Comparison of ENCODE assay signal across 8 mouse cellular contexts in the genomic region with DNA sequence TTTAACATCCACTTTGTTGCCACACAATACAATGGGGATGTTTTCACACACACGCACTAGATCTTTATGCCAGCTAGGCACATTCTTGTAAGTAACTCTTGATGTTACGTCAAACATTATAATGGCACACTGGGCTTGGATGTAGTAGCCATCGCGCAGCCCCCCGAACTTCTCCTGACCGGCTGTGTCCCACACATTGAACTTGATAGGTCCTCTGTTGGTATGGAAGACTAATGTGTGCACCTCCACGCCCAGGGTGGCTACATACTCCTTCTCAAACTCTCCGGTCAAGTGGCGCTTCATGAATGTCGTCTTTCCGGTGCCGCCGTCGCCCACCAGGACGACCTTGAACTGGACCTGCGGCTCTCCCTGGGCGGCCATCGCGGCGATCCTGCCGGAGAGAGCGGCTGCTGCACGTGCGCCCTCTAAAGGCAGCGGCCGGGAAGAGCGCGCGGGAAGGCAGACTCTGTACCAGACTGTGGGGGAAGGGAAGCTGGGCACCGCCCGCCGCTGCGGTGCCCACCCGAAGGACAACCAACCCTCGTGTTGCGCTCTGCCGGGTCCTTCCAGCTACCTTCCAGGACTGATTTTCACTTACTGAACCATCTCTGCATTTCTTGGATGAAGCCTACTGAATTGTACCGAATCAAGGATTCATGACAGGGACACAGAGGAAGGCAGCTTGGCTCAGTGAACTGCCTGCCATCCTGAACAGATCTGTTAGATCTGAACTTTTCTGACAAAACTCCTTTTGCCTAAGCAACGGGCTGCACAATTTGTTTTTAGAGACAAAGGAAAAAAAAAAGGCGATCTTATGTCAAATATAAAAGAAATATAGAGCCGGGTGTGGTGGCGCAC. TPM values are rescaled to one million over a fixed set of nuclear protein-coding genes. Genes with fewer than 3 reads are reported as not detected.
DNase-seq lines count a peak whose midpoint lies in the region; ATAC-seq lines count a peak whose summit lies in the region.

Gene Rasl2-9, minus strand, starts transcription at position 402 of the 858 bp plus-strand sequence.

- H3K4me2 ChIP-seq in forebrain, embryonic 11.5 days (ENCODE audit: low read depth, low read length, severe bottlenecking) = peak within 1 kb of the TSS; percentile 48
- H3K4me2 ChIP-seq in heart, embryonic 15.5 days = peak within 1 kb of the TSS; percentile 68
- H3K4me2 ChIP-seq in liver, embryonic 12.5 days = peak within 1 kb of the TSS; percentile 69

- ATAC-seq in forebrain, embryonic 11.5 days (replicated peaks; ENCODE audit: low FRiP score) = peak; percentile 84
- peak; percentile 86 for ATAC-seq in heart, embryonic 15.5 days (replicated peaks; ENCODE audit: insufficient number of reproducible peaks, insufficient read depth, low FRiP score, low read depth)
- peak; percentile 84 for ATAC-seq in liver, embryonic 12.5 days

- H3K9me3 ChIP-seq in forebrain, embryonic 11.5 days (ENCODE audit: control insufficient read depth, low read length) = no peaks in the 10 kb centered on the region
- no peaks in the 10 kb centered on the region for H3K9me3 ChIP-seq in heart, embryonic 15.5 days (replicated peaks)
- H3K9me3 ChIP-seq in liver, embryonic 12.5 days (replicated peaks) = no peaks in the 10 kb centered on the region

- DNase-seq in B cell, adult 2 months = peak; percentile 83 to 87
- DNase-seq in c-Kit-positive CD71-positive TER-119-negative erythroid progenitor cells, embryonic 14.5 days (ENCODE audit: low read depth) = peak; percentile 30
- peak; percentile 85 for DNase-seq in forebrain, embryonic 11.5 days (ENCODE audit: low spot score)
- DNase-seq in kidney, postnatal 25 days = peak; percentile 81 to 84
- peak; percentile 27 for DNase-seq in naive thymus-derived CD4-positive, alpha-beta T cell, adult 2 months (ENCODE audit: low read depth)
- DNase-seq in spleen, postnatal 4 days (ENCODE audit: low spot score in 2 of 2) = peak; percentile 73 to 92

- H3K27me3 ChIP-seq in forebrain, embryonic 11.5 days (ENCODE audit: control insufficient read depth, insufficient read depth, low read length) = no peaks in the 10 kb centered on the region
- peaks cover 3% of the 10 kb centered on the region; the same call in 1 of the 2 replicates for H3K27me3 ChIP-seq in heart, embryonic 15.5 days
- no peaks in the 10 kb centered on the region; the same call in 1 of the 2 replicates for H3K27me3 ChIP-seq in liver, embryonic 12.5 days (replicated peaks)

- peak within 1 kb of the TSS; percentile 53 for H3K9ac ChIP-seq in forebrain, embryonic 11.5 days (ENCODE audit: low read length)
- no peak within 1 kb of the TSS; the same call in 1 of the 2 replicates for H3K9ac ChIP-seq in heart, embryonic 15.5 days
- peak within 1 kb of the TSS; percentile 49 for H3K9ac ChIP-seq in liver, embryonic 12.5 days

- no peaks in the 10 kb centered on the region for H3K4me1 ChIP-seq in forebrain, embryonic 11.5 days (replicated peaks; ENCODE audit: control insufficient read depth, insufficient read depth, low read length)
- H3K4me1 ChIP-seq in heart, embryonic 15.5 days (replicated peaks) = peaks cover 7% of the 10 kb centered on the region; the same call in 1 of the 2 replicates
- H3K4me1 ChIP-seq in liver, embryonic 12.5 days = peaks cover 8% of the 10 kb centered on the region

- H3K27ac ChIP-seq in forebrain, embryonic 11.5 days (ENCODE audit: low read depth, low read length) = no peak within 1 kb of the TSS
- no peak within 1 kb of the TSS for H3K27ac ChIP-seq in heart, embryonic 15.5 days
- H3K27ac ChIP-seq in liver, embryonic 12.5 days = no peak within 1 kb of the TSS

- 19% methylated on average over 42 of the region's 42 CpGs for WGBS in forebrain, embryonic 11.5 days
- 15% methylated on average over 42 of the region's 42 CpGs for WGBS in heart, embryonic 15.5 days
- WGBS in liver, embryonic 12.5 days (ENCODE audit: insufficient replicate concordance) = 13% methylated on average over 42 of the region's 42 CpGs

- no peaks in the 10 kb centered on the region for H3K36me3 ChIP-seq in forebrain, embryonic 11.5 days (ENCODE audit: control insufficient read depth, insufficient read depth, low read length)
- no peaks in the 10 kb centered on the region for H3K36me3 ChIP-seq in heart, embryonic 15.5 days
- no peaks in the 10 kb centered on the region for H3K36me3 ChIP-seq in liver, embryonic 12.5 days

- peak within 1 kb of the TSS; percentile 18; the same call in 1 of the 2 replicates for H3K4me3 ChIP-seq in forebrain, embryonic 11.5 days (ENCODE audit: low read depth, low read length)
- H3K4me3 ChIP-seq in heart, embryonic 15.5 days = peak within 1 kb of the TSS; percentile 46
- H3K4me3 ChIP-seq in liver, embryonic 12.5 days = peak within 1 kb of the TSS; percentile 47

RNA-seq across cellular contexts. Expression of gene Rasl2-9, which starts in this region (rescaled TPM):
- polyA plus RNA-seq in forebrain, embryonic 11.5 days (2014; fragmentation: Nextera tagmentation; extraction: Ambion mirVana) = 0.19 and 0.27 TPM in 2 replicates
- 1.3 and 1.7 TPM in 2 replicates for polyA plus RNA-seq in heart, embryonic 15.5 days (2015; fragmentation: Nextera tagmentation; extraction: Ambion mirVana)
- polyA plus RNA-seq in liver, embryonic 12.5 days (2016; fragmentation: Nextera tagmentation; extraction: Ambion mirVana) = 0.38 TPM in 1 of 2 replicates, not detected in the other

Comparison
In these comparisons a context has a peak if more than half of its experiments do, and no peak if none do; other contexts are left out.
1. Peak in DNase-seq, ATAC-seq, H3K4me3 ChIP-seq, H3K9ac ChIP-seq and H3K4me2 ChIP-seq in forebrain, embryonic 11.5 days; RNA of the gene not detected or under 1 TPM.
2. Peak in ATAC-seq, H3K4me3 ChIP-seq, H3K9ac ChIP-seq and H3K4me2 ChIP-seq in liver, embryonic 12.5 days; RNA of the gene not detected or under 1 TPM.
3. DNase-seq: peak in every context shown above with its lines; median percentile 85 in B cell, adult 2 months; 85 in forebrain, embryonic 11.5 days; 82 in kidney, postnatal 25 days; 82 in spleen, postnatal 4 days; 30 in c-Kit-positive CD71-positive TER-119-negative erythroid progenitor cells, embryonic 14.5 days; 27 in naive thymus-derived CD4-positive, alpha-beta T cell, adult 2 months.